Mouse (Mus musculus) gastrocnemius, adult 8-10 months (tissue): ENCODE data around the gene Mdk. TPM values are rescaled to one million over a fixed set of nuclear protein-coding genes. Genes with fewer than 3 reads are reported as not detected.

Source experiments
- DNase-seq, 2 experiments: peaks; one replicate each; pipeline ENCODE4 v3.0.0; 2022; ENCODE audit warnings: low spot score in 2 of 2
- total RNA-seq, 4 experiments: library from RNA; stranded (reverse); gene quantifications; 2 replicates each; pipeline ENCODE4 v1.2.4; 2022

Gene Mdk
- total RNA-seq, 4 experiments from 2014 or later, result 0.44 to 0.46 (median 0.45) TPM; not detected in 1

DNA sequence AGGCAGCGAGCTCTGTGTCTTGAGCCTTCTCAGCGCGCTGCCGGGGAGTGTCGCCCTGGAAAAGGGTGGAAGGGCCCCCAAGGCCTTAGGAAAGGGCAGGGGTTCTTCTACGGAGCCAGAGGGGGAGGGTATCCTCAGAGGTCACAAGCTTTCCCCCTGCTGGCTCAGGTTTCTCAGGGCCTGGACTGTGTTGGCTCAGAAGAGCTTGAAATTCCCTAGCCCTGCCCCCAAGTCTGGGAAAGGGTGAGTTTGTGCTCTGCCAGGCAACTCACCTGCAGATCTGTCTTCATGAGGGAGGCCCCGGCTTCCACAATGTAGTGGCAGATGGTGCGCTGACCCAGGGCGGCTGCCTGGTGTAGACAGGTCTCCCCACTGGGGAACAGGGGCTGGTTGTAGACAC lies 1.4 kb upstream of the Mdk start:
- no peak for DNase-seq

GRCm38 (mm10) chr2:91932737-91933350 lies 747 bp upstream of the Mdk start:
- no peak for DNase-seq

- DNase-seq, result no peak
Observed at GRCm38 (mm10) chr2:91931328-91932159, 553 bp downstream of the Mdk start.

GRCm38 (mm10) chr2:91930761-91931291 lies 1.3 kb downstream of the Mdk start:
- no peak for DNase-seq

DNA sequence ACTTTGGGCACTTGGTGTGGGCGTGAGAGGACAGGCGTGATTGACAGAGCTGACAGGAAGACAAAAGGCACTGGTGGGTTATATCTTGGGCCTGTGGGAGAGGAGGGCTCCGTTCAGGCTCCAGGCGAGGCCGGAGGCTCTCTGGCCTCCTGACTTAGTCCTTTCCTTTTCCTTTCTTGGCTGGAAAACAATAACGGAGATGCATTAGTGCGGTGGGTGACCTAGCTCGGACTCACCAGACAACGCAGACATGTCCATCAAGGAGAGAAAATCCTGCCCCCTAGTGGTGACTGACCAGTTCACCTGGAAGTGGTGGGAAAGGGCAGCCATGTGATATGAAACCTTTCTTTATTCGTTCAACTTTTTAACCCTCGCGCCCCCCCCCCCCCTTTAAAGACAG lies 2.2 kb downstream of the Mdk start:
- no peak for DNase-seq

GRCm38 (mm10) chr2:91929455-91929854 lies 2.6 kb downstream of the Mdk start:
- no peak for DNase-seq

- no peak for DNase-seq
Observed at GRCm38 (mm10) chr2:91928534-91929350, 3.4 kb downstream of the Mdk start.

GRCm38 (mm10) chr2:91927826-91928533 lies 4.1 kb downstream of the Mdk start:
- DNase-seq, result peak; percentile 68

DNA sequence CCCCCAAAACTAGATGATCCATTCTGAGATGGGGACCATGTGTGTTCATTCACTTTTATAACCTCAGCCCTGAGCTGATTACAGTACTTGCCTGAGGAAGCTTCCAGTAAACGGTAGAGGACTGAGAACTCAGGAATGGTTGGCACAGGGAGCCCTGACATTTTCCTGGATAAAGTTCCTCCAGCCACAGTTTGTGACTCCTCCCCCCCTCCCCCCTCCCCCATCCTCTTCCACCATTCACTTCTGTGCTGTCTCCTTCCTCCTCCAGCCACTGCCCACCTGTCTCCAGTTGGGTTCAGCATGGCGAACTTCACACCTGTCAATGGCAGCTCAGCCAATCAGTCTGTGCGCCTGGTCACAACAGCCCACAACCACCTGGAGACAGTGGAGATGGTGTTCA lies 5.1 kb downstream of the Mdk start, which contains the start of gene Chrm4:
Chrm4 (plus strand) TSS at position 301 of the 400 bp plus-strand sequence.
- DNase-seq, result no peak

- no peak for DNase-seq
Observed at GRCm38 (mm10) chr2:91925442-91925841, 6.7 kb downstream of the Mdk start.

GRCm38 (mm10) chr2:91924726-91925125 lies 7.4 kb downstream of the Mdk start:
- DNase-seq, result no peak

DNA sequence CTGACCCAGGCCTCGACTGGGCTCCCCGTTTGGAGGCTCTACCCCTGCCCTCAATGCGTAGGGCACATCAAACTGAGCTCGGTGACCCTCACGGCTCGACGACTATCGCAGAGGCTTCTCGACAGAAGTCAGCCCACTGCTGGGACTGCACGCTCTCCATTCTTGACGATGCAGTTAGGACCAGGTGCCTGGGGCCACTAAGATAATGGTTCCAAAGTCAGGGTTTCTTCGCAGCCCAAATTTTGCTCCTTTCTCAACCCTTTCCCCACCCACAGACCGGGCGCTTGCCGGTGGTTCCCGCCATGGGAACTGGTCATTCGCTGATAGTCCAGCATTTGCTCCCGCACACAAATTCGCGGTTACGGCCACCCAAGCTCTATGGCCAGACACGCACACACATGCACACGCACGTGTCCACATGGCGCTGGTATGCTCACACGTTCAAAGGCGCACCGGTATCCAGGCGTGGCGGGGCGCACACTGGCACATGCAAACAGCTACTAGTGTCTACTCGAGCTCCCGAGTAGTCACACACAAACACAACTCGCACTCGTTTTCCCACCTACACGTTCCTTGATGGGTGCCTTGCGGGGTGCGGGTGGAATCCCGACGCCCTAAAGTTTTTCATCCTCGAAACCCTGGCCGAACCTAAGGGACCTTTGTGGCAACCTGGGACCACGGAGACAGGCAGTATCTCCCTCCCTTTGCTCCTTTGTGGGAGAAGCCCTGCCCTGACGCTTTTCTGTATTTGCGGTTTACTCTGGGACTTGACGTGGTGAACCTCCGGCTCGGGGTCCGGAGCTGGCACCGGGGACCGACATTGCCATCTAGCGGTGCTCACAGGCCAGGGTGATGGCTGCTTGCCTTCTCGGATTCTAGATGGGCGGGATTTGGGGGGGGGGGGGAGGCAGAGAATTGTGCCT lies 8.4 kb downstream of the Mdk start:
- no peak for DNase-seq

GRCm38 (mm10) chr2:91922586-91923414 lies 9.3 kb downstream of the Mdk start:
- DNase-seq, result no peak

- DNase-seq, result no peak
Observed at GRCm38 (mm10) chr2:91921790-91922570, 10.1 kb downstream of the Mdk start.

GRCm38 (mm10) chr2:91921181-91921789 lies 10.8 kb downstream of the Mdk start:
- no peak for DNase-seq

GRCm38 (mm10) chr2:91920130-91920529 lies 12.0 kb downstream of the Mdk start:
- DNase-seq, result no peak

DNA sequence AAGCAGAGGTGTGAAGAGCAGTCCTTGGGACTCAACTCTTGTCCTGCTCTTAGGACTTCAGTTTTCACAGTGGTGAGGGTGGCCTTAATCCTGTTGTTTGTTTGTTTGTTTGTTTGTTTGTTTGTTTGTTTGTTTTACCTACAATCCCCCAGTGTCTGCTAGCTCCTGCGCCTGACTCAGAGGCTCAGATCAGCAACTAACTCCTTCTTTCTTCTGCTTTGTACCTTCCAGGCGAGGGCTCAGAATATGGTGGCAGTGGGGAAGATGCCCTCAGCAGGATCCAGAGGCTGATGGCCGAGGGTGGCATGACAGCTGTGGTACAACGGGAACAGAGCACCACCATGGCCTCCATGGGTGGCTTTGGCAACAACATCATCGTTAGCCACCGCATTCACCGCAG lies 15.0 kb downstream of the Mdk start:
- DNase-seq, result no peak
